Mouse (Mus musculus) ovary, postnatal 10 days (tissue): Measurements from ENCODE around the gene Tmem104.

Experiments used
- DNase-seq: peaks from one replicate; pipeline ENCODE4 v3.0.0; 2022; ENCODE audit warnings: low spot score

Tmem104 gene

DNA sequence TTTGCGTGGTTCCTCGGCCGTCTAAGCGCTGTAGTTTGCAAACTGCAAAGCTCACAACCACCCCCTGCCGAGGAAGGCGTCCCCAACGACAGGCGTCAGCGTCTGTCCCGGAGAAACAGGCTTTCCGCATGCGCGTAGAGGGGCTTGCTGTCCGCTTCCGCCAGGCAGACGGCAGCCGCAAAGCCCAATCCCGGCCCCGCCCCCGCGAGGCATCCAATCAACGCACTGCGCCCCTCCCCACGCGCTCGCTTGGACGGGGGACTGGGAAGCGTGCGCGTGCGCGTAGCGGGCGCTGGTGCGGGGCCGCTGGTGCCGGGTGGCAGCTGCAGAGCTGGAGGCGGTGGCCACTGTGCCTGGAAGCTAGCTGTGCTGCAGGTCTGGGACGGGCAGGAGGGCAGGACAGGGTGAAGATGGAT lies at the start of gene Tmem104:
Gene Tmem104 (plus strand): TSS at position 264 of the 416 bp plus-strand sequence.
- peak; percentile 98 for DNase-seq

DNA sequence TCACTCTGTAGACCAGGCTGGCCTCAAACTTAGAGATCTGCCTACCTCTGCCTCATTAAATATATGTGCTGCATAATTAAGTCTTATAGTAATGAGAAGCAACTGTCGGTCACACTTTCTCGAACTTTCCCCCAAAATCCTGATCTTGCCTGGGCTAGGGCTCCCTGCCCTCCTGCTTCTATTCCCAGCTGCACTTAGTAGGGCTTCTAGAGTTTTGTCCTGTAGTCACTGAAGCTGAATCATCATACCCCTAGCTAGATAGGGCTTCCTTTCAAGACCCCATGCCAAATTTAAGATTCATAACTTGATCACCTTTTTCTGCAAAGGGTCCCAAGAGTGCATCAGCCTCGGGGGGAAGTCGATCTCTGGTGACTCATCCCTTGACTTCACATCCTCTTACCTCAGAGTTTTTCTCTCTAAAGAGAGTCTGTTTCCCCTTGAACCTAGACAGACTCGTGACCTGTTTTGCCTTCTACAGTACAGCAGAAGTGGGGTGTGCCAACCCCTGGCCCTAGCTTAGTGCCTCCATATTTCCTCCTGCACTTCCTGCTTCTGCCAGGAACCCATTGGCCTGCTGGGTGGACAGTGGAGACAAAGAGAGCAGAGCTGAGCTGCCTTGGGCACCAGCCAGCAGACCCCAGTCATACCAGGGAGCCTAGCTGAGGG lies 48.6 kb upstream of the Tmem104 start:
- DNase-seq, result no peak

DNA sequence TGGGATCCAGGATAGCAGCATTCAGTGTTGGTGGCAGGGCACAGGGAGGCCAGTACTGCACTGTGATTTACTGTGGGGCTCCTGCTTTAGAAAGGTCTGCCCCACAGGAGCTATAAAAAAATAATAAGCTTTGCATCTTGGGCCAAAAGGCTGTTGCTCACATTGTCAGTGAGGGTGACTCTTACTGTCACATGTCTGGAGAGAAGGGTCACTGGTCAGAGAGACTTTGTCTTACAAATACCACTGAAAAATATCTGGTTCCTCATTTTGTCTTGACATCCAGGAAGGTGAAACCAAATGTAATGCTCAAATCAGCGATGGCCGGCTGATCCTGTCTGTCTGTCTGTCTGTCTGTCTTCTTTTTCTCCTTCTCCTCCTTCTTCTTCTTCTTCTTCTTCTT lies 45.3 kb upstream of the Tmem104 start:
- no peak for DNase-seq

DNA sequence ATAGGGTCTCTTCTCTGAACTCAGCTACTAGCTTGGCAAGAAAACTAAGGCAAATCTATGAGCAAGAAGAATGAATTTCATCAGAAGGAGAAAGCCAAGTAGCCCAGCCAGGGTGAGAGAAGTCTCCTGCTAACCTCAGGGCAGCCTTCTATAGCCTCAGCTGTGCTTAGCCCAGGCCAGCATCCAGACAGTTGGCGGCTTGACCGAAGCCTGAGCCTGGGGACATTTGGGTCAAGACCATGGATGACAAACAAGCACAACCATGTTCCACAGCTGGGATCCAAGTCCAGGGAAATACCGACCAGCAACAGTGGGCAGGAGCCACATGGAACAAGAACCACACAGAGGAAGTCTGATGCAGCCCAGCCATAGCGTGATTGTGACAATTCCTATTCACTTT lies 39.5 kb upstream of the Tmem104 start:
- no peak for DNase-seq

DNA sequence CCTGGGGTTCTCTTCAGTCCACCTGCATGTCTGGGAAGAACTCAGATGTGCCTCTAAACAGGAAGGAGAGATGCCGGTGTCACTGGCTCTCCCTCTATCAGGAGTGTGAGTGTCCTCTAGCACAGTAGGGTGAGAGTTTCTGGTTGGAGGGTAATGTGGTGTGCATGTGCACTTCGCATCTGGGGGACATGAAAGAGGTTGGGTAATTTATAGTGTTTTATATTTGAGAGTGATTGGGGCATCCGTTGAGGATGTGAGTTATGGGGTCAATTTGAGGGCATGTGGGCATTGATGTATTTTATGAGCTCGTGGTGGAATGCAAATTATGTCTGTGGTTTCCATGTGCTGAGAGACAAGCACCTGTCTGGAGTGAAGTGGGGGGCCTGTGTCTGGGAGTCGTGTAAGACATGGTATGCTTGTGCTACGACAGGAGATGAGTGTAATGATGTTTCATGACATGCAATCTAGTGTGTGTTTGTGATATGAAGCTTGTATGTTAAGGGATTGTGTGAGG lies 36.5 kb upstream of the Tmem104 start:
- DNase-seq, result no peak

DNA sequence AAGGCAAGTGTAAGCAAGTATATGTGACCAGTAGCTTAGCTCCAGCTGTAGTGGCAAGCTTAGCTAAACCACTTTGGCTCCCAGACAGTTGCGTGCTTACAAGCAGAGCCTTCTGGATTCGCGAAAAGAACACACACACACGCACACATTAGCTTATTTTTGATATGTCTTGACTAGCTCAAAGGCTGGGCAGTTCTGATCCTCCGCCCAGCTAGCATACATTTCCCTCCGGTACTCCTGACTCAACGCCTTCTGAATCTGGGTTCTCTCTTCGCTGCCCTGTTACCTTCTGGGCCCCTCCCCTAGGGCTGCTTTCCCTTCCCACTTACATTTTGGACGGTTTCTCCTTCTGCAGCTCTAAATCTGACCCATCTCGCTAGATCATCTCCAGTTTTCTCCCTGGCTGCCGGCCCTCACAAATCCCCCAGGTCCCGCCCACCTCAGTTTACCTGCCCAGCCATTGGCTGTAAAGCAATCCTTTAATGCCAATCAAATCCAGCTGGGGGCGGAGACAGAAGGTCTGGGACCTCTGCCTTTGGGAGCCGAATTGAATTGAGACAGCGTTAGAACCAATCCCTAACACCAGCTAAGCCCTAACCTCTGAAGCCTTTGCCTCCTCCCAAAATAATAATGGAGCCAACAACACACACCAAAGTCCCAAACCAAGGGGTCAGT lies 35.4 kb upstream of the Tmem104 start:
- DNase-seq, result no peak

DNA sequence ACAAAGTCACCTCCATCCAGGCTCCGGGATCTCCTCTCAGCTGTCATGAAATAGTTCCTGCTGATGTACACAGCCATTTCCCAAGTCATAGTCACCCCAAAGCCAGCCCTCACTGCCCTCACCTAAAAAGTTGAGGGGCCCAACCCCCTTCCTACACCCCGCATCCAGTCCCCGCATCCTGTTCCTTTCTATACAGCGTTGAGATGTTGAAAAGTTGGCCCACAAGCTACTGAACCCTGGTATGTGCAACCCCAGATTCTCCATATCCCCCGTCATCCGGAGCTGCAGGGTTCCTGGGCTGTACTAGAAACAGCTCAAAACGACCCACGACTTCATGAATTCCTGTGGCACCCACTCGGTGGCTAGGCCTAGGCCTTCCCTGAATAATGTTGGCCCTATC lies 34.2 kb upstream of the Tmem104 start:
- DNase-seq, result no peak

DNA sequence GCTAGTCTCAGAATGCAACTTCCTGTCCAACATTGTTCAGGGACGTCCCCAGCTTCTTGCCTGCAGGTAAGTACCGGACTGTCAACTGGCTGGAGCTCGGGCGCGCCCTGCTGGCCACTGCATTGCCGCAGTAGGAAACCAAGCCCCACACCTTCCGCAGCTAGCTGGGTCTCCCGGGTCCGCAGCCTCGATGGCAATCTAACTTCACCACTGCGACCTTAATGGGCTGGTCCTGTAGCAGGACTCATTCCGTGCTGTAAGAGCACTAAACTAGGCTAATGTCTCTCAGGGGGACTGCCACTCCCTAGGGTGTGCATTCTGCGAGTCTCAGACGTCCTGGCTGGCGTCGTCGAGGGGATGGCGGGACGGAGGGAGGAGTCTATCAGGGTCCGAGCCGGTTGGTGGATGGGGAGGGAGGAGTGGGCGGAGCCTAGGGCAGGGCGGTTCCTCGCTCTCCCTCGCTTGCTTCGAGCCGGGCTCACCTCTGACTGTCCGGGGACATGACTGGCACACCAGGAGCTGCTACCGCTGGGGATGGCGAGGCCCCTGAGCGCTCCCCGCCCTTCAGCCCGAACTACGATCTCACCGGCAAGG lies 33.5 kb upstream of the Tmem104 start:
- DNase-seq, result no peak

DNA sequence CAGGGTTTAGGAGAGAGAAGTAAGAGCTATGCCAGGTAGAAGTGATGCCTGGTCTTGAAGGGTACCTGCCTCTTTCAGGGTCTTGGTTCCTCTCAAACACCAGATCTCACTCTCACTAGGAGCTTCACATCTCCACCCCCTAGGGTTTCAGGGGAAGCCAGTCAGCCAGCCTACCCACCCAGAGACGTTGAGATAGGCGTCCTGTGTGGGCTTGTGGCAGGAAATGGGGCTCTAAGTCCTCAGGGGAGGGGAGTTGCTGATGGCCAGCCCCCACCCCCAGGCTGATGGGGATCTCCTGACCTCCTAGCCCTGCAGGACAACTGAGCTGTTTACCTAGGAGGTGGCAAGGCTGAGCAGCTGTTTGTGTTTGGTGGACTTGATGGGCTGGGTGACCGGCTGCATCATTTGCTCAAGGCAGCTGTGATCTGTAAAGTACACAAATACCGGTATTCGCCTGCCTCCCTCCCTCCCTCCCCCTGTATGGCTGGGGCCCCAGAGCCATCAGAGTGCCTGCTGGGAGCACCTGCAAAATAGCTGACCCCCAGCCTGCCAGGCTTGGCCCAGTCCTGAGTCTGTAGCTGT lies 32.1 kb upstream of the Tmem104 start:
- DNase-seq, result no peak

DNA sequence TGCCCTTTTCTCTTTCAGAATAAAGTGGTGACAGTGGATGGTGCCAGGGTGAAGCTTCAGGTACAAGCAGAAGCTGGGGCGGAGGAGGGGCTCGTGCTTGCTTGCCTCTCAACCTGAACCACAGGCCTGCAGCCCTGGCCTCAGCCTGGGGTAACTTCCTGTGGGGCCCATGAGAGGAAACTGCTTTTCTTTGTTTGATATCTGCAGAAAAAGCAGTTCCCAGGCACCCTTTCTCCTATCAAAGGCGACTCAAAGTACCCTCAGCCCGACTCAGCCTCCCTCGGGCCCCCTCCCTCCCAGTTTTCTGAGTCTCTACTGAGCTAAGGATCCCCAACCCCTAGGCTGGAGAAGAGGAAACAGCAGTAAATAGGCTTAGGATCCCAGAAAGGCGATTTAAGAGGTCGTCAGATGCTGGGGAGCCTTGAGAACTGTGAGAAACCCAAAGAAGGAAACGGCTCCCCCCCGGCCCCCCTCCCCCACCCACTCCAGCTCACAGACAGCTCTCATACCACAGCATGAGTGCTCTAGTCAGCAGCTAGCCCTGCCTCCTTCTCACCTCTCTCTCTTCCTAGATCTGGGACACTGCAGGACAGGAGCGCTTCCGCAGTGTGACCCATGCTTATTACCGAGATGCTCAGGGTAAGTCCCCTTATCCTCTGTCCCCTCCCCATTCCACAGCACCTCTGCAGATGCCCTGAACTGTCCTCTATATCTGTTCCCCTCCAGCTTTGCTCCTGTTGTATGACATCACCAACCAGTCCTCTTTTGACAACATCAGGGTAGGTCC lies 29.2 kb upstream of the Tmem104 start:
- no peak for DNase-seq

DNA sequence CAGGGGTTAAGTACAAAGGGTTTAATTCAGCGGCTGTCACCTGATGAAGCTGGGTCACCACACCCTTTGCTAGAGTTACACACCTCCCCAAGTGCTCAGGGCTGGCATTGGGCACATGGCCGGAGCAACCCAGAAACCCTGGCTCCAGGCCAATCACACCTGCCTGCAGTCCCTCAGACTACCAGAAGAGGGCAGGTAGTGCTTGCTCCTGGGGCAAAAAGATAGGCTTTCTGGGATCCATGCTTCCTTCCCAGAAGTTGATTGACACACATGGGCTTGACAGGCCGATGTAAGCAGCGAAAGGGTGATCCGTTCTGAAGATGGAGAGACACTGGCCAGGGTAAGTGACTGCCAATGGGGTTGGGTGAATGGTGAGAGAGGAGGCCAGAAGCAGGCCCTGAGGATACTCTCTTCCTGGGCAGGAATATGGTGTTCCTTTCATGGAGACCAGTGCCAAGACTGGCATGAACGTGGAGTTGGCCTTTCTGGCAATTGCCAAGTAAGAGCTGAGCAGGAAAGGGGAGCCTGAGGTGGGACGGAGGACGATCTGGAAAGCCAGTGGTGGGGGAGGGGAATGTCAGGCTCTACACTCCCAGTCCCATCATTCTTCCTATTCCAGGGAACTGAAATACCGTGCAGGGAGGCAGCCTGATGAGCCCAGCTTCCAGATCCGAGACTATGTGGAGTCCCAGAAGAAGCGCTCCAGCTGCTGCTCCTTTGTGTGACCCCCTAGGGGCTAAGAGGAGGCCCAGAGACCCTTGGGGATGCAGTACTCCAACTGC lies 27.1 kb upstream of the Tmem104 start:
- peak; percentile 68 for DNase-seq

DNA sequence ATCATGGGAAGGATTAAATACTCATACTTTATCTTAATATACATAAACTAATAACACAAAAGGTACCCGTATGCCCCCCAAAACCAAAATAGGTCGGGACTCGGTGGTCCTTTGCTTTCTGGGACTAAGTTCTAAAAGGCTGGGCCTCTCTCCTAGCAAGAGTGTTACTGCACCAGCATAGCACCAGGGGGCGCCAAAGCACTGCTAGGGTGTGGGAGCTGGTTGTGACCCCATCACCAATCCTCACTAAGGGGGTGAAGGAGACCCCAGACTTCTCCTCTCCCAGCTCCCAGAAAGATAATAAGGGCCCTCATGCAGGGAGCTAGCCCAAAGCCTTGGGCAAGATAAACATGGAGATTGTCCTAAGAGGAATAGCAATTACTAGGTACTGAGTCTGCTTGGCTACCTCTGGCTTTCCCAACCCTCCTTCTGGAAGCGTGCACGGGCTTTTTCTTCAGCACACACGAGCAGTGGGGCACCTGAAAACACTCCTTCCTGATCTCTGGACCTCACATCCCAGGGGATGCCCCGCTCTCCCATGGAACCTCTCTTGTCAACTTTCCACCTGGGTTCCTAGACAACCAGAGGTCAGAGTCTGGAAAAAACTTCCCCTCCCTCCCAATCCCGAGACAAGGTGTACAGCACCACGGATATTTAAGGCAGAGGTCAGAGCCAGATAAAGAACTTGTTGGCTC lies 26.3 kb upstream of the Tmem104 start:
- DNase-seq, result no peak

DNA sequence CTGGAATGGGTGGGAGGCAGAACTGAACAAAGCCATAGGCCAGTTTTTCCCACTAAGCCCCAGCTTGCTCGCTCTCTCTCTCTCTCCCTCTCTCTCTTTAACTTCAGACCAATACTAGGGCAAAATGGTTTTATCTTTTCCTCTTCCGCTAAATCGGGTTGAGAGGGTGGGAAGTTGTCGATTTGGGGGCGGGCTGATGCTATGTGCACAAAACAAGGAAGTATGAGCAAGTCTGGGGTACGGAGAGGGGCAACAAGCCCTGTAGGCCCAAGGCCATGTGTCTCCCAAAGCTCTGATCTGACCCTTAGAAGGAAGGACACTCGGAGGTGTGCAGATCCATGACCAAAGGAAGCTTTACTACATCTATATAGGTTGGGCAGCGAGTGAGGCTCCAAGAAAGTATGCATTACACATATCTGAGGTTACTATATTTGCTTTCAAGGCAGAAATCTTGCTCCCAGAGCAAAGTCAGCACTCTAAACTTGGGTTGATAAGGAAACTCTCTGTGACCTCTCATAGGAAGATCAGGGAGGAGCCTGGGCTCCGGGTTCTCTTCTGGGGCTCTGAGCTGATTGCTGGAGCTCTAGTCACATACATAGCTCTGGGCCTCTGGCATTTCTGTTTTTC lies 25.6 kb upstream of the Tmem104 start:
- DNase-seq, result no peak

DNA sequence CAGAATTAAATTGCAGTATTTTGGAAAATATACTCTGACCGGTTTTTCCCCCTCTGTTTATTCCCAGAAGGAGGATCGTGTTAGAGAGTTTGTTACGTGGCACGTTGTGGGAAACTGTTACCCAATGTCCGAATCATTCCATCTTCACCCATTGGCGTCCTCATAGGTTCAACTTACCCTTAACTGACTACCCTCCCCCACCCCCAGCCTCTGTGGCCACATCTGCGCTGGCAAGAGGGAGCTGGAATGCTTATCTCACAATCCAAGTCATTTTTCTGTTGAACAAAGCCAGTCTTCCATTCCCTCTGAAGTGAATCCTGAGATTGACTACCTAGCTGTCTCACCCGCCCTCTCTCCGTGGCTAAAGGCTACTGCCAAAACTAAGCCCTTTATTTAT lies 25.1 kb upstream of the Tmem104 start:
- DNase-seq, result no peak

DNA sequence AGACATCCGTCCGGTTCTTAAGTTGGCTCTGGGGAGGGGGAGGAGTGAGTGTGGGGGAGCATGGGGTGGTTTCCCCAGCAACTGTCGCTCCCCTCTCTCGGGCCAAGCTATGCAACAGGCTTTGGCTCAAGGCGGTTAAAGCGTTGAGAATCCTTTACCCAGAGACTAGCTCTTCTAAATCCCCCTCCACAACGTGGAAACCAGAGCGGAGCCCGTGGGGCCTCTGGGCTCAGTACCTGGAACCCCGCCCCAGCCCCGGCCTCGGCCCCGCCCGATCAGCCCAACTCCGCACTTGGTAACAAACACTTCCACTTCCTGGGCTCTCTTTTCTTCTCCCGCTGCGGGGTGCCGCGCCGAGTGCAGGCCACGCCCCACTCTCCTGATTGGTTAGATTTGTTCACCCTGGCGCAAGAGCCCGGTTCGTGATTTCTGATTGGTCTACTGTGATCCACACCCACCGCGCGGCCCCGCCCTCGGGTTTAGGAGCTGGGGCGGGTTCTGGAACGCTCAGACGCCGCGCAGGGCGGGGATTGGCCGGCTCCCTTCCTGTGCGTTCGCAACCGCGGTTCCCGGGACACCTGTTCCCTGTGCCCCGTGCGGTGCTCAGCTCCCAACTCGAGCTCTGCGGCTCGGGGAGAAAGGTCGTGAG lies 24.3 kb upstream of the Tmem104 start, which contains the start of gene Slc9a3r1:
Gene Slc9a3r1 (plus strand): TSS at position 510 of the 649 bp plus-strand sequence.
- peak; percentile 87 for DNase-seq

DNA sequence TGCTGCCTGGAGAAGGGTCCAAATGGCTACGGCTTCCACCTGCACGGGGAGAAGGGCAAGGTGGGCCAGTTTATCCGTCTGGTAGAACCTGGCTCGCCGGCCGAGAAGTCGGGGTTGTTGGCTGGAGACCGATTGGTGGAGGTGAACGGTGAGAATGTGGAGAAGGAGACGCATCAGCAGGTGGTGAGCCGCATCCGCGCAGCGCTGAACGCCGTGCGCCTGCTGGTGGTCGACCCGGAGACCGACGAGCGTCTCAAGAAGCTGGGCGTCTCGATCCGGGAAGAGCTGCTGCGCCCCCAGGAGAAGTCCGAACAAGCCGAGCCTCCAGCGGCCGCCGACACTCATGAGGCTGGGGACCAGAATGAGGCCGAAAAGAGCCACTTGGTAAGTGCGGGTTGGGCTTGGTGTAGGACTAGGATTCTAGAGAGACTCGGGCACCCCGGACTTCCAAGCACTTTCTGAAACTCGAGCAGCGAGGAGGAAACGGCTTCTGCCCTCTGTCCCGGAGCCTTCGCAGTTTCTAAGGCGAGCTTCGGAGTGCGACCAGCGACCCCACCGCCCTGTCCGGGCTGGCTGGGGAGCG lies 23.6 kb upstream of the Tmem104 start:
- no peak for DNase-seq

DNA sequence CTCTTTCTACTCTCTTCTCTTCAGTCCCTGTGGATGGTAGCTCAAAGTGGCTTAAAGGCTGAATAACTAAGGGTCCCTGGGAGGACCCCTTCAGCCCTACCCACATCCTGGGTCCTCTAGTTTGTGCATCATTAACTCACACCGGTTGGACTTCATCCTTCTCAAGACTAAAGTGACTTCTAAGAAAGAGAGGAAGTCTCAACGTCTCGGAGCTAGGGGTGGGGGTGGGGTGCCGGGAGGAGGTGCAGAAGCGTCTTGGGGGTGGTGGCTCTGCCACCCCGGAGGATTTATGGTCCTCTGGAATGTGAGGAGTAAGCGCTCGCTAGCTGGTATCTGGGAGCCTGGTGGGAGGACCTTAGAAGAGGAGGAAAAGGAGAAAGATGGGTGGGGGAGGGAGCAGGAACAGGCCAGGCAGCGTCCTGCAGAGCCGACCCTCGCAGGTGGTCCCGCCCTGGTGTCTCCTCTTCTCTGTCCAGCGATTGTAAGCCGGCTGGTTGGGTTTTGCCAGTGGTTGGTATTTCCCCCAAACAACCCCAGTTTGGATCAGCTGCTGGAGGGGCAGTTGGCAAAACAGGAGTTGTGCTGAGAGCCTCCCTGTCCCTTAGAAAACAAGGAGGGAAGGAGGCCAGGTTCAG lies 22.8 kb upstream of the Tmem104 start:
- DNase-seq, result no peak

DNA sequence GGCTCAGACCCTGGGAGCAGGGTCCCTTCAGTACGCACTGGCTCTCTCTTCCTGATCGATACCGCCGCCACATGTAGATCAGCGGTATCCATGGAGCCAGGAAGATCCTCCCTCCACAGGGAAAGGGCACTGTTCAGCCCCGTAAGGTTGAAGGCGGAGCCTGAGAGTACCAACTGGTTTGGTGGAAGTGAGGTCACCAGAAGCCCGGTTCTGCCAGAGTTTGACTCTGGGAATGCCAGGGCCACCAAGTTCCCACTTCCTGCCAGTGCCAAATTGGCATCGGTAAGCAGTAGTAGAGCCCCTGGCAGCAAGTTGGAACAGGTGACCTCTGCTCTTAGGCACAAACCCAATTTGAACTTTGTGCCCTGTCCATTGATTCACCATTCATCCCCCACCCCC lies 22.3 kb upstream of the Tmem104 start:
- DNase-seq, result no peak

DNA sequence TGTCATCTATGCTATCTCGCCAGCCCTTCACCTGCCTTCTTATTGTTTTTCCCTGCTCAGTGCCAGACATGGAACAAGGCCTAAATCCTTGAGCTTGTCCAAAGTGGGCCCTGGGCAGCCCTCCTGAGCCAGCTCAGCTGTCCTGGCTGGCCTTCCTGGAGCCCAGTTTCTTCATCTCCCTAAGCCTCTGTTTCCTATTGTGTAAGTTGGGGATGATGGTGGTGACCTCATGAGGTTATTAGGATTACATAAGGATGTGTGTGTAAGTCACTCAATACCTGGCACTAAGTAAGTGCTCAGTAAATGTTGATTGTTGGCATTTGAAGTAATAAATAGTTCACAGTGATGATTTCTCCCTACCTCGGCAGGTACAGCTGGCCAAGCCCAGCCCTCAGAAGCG lies 20.5 kb upstream of the Tmem104 start:
- DNase-seq, result no peak
